Mouse (Mus musculus) cortical plate, adult 2 months (tissue): ENCODE data around the gene Spats2l.

Experiments used
- CTCF ChIP-seq: fragments of 200-500 bp; IDR thresholded peaks from 2 replicates; pipeline ENCODE4 v1.5.1; 2011; ENCODE audit warnings: mild to moderate bottlenecking, control low read depth, low read length; ENCODE audit not compliant: insufficient read depth; ENCODE audit errors: extremely low read depth
- POLR2A ChIP-seq: fragments of 200-500 bp; IDR thresholded peaks from 2 replicates; pipeline ENCODE4 v1.6.1; 2011; ENCODE audit warnings: mild to moderate bottlenecking, low read length, control low read depth; ENCODE audit not compliant: insufficient read depth; ENCODE audit errors: extremely low read depth

DNA sequence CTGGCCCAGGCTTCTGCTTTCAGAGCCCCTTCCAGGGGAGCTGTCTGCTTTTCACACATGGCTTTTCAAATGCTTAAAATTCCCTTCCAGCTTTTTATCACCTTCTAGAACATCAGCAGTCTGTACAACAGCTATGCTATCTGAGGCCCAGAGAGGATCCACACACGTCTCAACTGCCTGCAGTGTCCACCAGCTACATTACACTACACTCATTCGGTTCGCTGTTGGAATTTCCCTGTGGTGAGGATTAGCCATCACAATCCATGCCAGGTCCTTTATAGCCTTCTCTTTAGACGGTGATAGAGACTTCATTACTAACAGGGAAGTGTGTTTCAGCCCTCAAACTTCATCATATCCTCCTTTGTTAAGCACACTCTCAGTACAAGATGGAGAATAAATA lies 38.1 kb upstream of the Spats2l start:
- no peak for TF ChIP-seq CTCF
- TF ChIP-seq POLR2A = no peak
